In the genomic region with DNA sequence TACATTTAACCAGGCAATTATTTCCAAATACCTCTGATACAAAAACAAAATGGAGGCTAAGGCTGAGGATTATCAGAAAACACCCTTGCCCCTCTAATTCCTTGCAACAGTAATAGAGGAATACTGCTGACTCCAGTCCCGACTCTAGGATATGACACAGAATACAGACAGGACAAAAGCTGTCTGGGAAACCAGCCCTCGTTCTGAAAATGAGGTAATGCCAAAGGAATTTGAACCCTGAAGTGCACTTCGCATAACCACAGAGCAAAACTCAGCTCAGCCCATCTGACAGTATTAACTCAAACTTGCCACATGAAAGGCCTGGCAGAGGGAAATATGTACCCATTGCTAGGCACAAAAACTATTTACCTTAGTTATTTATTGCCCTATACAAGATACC, we compare ENCODE assay signal across 12 mouse cellular contexts. TPM values are rescaled to one million over a fixed set of nuclear protein-coding genes. Genes with fewer than 3 reads are reported as not detected.
A peak's percentile ranks its signal among the peaks of the same experiment; 100 is the strongest.
DNase-seq lines count a peak whose midpoint lies in the region; ATAC-seq and TF ChIP-seq lines count a peak whose summit lies in the region.
"Had no signal": no experiment of that assay in that cellular context is flagged by ENCODE, and none has a peak within 500 bp of the region (broad histone marks: within the 10 kb centered on the region; RNA-seq: fewer than 3 reads in every experiment).

No protein-coding gene starts in this region.

- H3K4me3 ChIP-seq in embryonic facial prominence, embryonic 11.5 days (ENCODE audit: low read depth, low read length), result no peak overlapping the region
- no peak overlapping the region for H3K4me3 ChIP-seq in embryonic facial prominence, embryonic 10.5 days
- H3K4me3 ChIP-seq in heart, embryonic 14.5 days (ENCODE audit: control insufficient read depth in 1 of 2, insufficient read depth in 1 of 2, low read depth in 1 of 2, low read length in 2 of 2), result no peak overlapping the region
- H3K4me3 ChIP-seq: layer of hippocampus, adult 2 months; neural tube, embryonic 15.5 days had no signal

- H3K27ac ChIP-seq in embryonic facial prominence, embryonic 11.5 days (replicated peaks; ENCODE audit: low read depth, low read length), result no peak overlapping the region
- no peak overlapping the region for H3K27ac ChIP-seq in embryonic facial prominence, embryonic 10.5 days (replicated peaks)
- H3K27ac ChIP-seq in heart, embryonic 14.5 days (replicated peaks in 1 of 2; ENCODE audit: control insufficient read depth in 1 of 2, insufficient read depth in 1 of 2, low read depth in 2 of 2, low read length in 2 of 2), result peak overlapping the region; percentile 69 to 75
- H3K27ac ChIP-seq: layer of hippocampus, adult 2 months; neural tube, embryonic 15.5 days had no signal

- TF ChIP-seq CTCF in Patski (IDR thresholded peaks at IDR 0.05), result no peak

- no peaks in the 10 kb centered on the region for H3K27me3 ChIP-seq in embryonic facial prominence, embryonic 11.5 days (ENCODE audit: control insufficient read depth, insufficient read depth, low read length)
- H3K27me3 ChIP-seq in embryonic facial prominence, embryonic 10.5 days (replicated peaks; ENCODE audit: low read depth, poor library complexity, severe bottlenecking), result no peaks in the 10 kb centered on the region
- no peaks in the 10 kb centered on the region for H3K27me3 ChIP-seq in Patski
- no peaks in the 10 kb centered on the region for H3K27me3 ChIP-seq in heart, embryonic 14.5 days (ENCODE audit: control insufficient read depth, insufficient read depth, low read length)
- H3K27me3 ChIP-seq: neural tube, embryonic 15.5 days had no signal

- no peak overlapping the region for H3K9ac ChIP-seq in embryonic facial prominence, embryonic 11.5 days (replicated peaks; ENCODE audit: low read length)
- no peak overlapping the region for H3K9ac ChIP-seq in heart, embryonic 14.5 days (ENCODE audit: low read length)
- H3K9ac ChIP-seq: neural tube, embryonic 15.5 days had no signal

- no peaks in the 10 kb centered on the region; the same call in 1 of the 2 replicates for H3K36me3 ChIP-seq in embryonic facial prominence, embryonic 11.5 days (replicated peaks; ENCODE audit: control insufficient read depth, insufficient read depth, low read depth, low read length)
- peaks cover 14% of the 10 kb centered on the region for H3K36me3 ChIP-seq in embryonic facial prominence, embryonic 10.5 days (replicated peaks)
- peaks cover 49% of the 10 kb centered on the region for H3K36me3 ChIP-seq in heart, embryonic 14.5 days (ENCODE audit: control insufficient read depth, insufficient read depth, low read length)

- no peak for ATAC-seq in embryonic facial prominence, embryonic 11.5 days (replicated peaks; ENCODE audit: insufficient number of reproducible peaks, low FRiP score, low TSS enrichment, low read depth)
- ATAC-seq in Patski, result peak; percentile 98
- peak; percentile 77; the same call in 1 of the 2 replicates for ATAC-seq in heart, embryonic 14.5 days (ENCODE audit: insufficient number of reproducible peaks, insufficient read depth, low FRiP score, low read depth)

- CTCF ChIA-PET in Patski (lab: Charles Lee), result interaction anchor here (0.6 to 2.3 kb wide), 8 partner anchors 13 to 190 kb away, joined by 3 to 10 read pairs (median 5); no protein-coding TSS in a partner anchor

- H3K4me2 ChIP-seq in embryonic facial prominence, embryonic 11.5 days (ENCODE audit: low read depth, low read length), result no peak overlapping the region
- H3K4me2 ChIP-seq in heart, embryonic 14.5 days (ENCODE audit: low read length), result no peak overlapping the region
- H3K4me2 ChIP-seq: neural tube, embryonic 15.5 days had no signal

- POLR2A ChIA-PET in Patski (lab: Charles Lee), result interaction anchor here (0.6 kb wide), 1 partner anchor 357 kb away, joined by 4 read pairs; no protein-coding TSS in a partner anchor

- peak; percentile 27 for DNase-seq in embryonic facial prominence, embryonic 11.5 days (ENCODE audit: low spot score)
- no peak for DNase-seq in embryonic facial prominence, embryonic 10.5 days (ENCODE audit: low spot score)
- DNase-seq in Patski (ENCODE audit: low read depth, low spot score), result peak; percentile 84
- DNase-seq in lung, postnatal 10 days, result peak; percentile 69
- no peak for DNase-seq in frontal cortex, postnatal 25 days (ENCODE audit: low spot score in 2 of 2)
- no peak for DNase-seq in layer of hippocampus, adult 8-10 months (ENCODE audit: low spot score in 2 of 2)
- DNase-seq in left cerebral cortex, adult 8-10 months (ENCODE audit: low spot score in 2 of 2), result no peak
- DNase-seq: cerebellum, postnatal 36 days had no signal

- no peaks in the 10 kb centered on the region for H3K4me1 ChIP-seq in embryonic facial prominence, embryonic 11.5 days (ENCODE audit: control insufficient read depth, insufficient read depth, low read length)
- no peaks in the 10 kb centered on the region for H3K4me1 ChIP-seq in embryonic facial prominence, embryonic 10.5 days
- H3K4me1 ChIP-seq in heart, embryonic 14.5 days (ENCODE audit: control insufficient read depth in 2 of 2, insufficient read depth in 2 of 2, low read length in 2 of 2), result peaks cover 2 to 12% of the 10 kb centered on the region in 2 experiments; a peak in 3 of 4 replicates
- H3K4me1 ChIP-seq: neural tube, embryonic 15.5 days had no signal

- no peaks in the 10 kb centered on the region for H3K9me3 ChIP-seq in embryonic facial prominence, embryonic 11.5 days (replicated peaks; ENCODE audit: control insufficient read depth, low read length)
- H3K9me3 ChIP-seq in embryonic facial prominence, embryonic 10.5 days, result no peaks in the 10 kb centered on the region
- no peaks in the 10 kb centered on the region for H3K9me3 ChIP-seq in heart, embryonic 14.5 days (ENCODE audit: control insufficient read depth, low read length)
- H3K9me3 ChIP-seq: neural tube, embryonic 15.5 days had no signal

- in situ Hi-C loops in Patski (cut with MboI; ENCODE audit: low pct_unique_long_range_greater_than_20kb), result no loop called here

- WGBS in embryonic facial prominence, embryonic 11.5 days, result 46% methylated on average over 3 of the region's 3 CpGs
- WGBS in embryonic facial prominence, embryonic 10.5 days, result 59% methylated on average over 3 of the region's 3 CpGs
- 3% methylated on average over 3 of the region's 3 CpGs for WGBS in heart, embryonic 14.5 days

RNA-seq across cellular contexts. Expression of a gene that starts 36.6 kb away (rescaled TPM):
- 0.24 and 0.25 TPM in 2 replicates for polyA plus RNA-seq in embryonic facial prominence, embryonic 11.5 days (2014; fragmentation: Nextera tagmentation; extraction: Ambion mirVana)
- polyA plus RNA-seq in embryonic facial prominence, embryonic 10.5 days (2016; fragmentation: Nextera tagmentation; extraction: Ambion mirVana), result 0.29 and 0.42 TPM in 2 replicates
- not detected for polyA plus RNA-seq in Patski (2021)
- 0.35 and 0.42 TPM in 2 replicates for polyA plus RNA-seq in heart, embryonic 14.5 days (2014; fragmentation: Nextera tagmentation; extraction: Ambion mirVana)
- total RNA-seq in layer of hippocampus, adult 8-10 months (2022), result not detected
- total RNA-seq in left cerebral cortex, adult 8-10 months (2022), result not detected
- total RNA-seq: layer of hippocampus, adult 2 months had no signal
- polyA plus RNA-seq: frontal cortex, adult 2 months had no signal

Comparison
In these comparisons a context has a peak if more than half of its experiments do, and no peak if none do; other contexts are left out.
1. DNase-seq: peak in embryonic facial prominence, embryonic 11.5 days (single experiment), Patski (single experiment) and lung, postnatal 10 days (single experiment); none in embryonic facial prominence, embryonic 10.5 days (single experiment), frontal cortex, postnatal 25 days (0 of 2), layer of hippocampus, adult 8-10 months (0 of 2) and left cerebral cortex, adult 8-10 months (0 of 2).
2. H3K27ac ChIP-seq: peak in heart, embryonic 14.5 days (2 of 2); none in embryonic facial prominence, embryonic 11.5 days (single experiment) and embryonic facial prominence, embryonic 10.5 days (single experiment).